Mouse (Mus musculus) lung, postnatal 4 days (tissue): Measurements from ENCODE around the gene Gm49388.
"Not testable (repeated sequence)": the region's sequence is repeated elsewhere in the genome, so short reads cannot be mapped to it uniquely, and the experiment has no call there.

Experiments used
- DNase-seq, 2 experiments: peaks; one replicate each; pipeline ENCODE4 v3.0.0; 2021

Gene Gm49388

DNA sequence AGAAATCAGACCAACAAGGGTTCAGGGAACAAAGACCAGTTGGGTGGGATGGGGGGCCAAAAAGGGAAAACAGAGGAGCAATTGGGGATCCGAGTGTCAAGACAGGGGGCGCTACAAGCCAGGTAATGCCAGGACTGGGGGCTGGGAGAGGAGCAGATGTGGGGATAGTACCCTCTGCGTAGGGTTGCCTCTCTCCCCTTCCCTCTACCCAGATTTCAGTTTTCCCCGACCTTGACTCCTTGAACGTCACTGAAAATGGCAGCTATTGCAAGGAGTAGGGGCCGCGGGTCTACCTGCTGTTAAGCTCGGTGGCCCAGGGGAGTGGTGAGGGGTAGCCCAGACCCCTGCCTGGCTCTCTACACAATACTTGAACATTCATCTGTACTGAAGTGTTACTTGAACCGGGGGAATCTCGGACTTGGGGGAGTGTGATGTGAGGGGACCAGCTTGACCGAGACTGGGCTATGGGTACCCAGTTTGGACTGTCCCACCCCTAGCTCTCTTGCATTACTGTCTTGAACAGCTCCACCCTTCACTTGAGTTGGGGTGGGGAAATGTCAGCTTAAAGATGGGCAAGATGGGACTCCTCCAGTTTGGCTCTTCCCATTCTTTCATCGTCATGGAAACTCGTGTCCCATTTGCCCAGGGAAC lies 16.9 kb upstream of the Gm49388 start:
- no peak for DNase-seq

GRCm38 (mm10) chr7:127768997-127769593 lies 16.3 kb upstream of the Gm49388 start:
- peak; percentile 97 for DNase-seq

DNA sequence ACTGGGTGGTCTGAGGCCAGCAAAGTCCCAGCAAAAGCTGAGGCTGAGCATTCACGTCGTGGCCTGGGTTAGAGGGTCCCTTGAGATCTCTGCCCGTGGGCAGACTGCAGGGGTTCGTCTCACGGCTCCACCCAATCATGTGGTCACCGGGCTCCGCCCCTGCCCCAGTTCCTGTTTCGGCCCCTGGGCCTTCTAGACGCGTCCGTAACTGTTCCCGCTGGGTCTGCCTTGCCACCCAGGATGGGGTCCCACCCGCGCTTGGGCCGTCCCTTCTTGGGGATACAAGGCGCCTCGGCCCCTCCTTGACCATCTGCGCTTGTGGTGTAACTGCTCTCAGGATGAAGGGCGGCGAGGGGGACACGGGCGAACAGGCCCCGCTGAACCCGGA lies 15.8 kb upstream of the Gm49388 start, which contains the start of gene Orai3:
Orai3 (plus strand) TSS at position 165 of the 388 bp plus-strand sequence.
- DNase-seq, result peak; percentile 92 to 94

DNA sequence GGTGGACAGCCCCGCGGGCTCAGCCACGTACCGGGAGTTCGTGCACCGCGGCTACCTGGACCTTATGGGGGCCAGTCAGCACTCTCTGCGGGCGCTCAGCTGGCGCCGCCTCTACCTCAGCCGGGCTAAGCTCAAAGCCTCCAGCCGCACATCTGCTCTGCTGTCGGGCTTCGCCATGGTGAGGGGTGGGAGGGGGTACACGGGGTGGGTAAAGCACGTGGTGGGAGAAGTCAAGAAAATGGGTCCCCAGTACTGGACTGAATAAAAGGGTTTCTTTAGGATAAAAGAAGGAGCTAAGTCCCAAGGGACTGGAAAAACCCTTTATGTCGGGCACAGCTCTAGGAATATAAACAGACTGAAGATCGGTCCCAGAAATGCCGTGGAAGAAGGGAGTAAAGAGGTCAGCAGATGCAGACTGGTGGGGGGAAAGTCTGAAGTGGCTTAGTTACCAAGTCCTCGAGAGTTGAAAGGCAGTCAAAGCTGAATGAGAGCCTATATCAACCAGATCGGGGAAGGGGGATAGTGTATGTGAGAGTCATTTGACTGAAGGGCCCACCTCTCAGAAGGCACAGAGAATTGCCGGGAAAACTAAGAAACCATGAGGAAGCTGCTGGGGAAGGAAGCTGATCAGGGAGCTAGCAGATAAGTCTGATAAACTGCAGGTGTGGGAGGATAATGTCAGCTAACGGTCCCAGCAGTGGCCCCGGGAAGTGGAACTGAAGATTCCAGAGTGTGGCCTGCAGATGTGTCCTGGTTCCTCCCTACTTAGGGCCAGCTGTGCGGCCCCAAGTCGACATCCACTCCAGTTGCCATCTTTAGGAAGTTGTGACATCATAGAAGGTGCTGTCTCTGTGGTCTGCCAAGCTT lies 15.1 kb upstream of the Gm49388 start:
- DNase-seq, result no peak

- no peak for DNase-seq
Observed at GRCm38 (mm10) chr7:127771262-127771661, 14.1 kb upstream of the Gm49388 start.

- DNase-seq, result no peak
Observed at GRCm38 (mm10) chr7:127772080-127772479, 13.3 kb upstream of the Gm49388 start.

DNA sequence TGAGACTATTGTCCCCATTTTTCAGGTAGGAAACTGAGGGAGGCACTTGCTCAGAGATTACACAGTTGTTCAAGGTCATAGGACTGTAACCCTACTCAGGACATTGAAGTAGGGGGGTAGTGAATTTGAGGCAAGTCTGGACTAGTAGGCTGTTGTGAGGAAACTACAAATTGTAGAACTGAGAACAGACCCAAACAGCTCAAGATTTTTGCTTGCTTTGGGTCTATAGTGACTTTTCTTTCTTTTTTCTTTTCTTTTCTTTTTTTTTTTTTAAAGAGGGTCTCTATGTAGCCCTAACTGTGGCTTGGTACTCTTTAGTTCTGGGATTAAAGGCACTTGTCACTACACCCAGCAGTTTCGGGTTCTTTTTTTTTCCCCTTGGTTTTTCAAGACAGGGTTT lies 12.9 kb upstream of the Gm49388 start:
- no peak for DNase-seq

- DNase-seq, result peak; percentile 81 to 82
Observed at GRCm38 (mm10) chr7:127773664-127774384, 11.6 kb upstream of the Gm49388 start.

GRCm38 (mm10) chr7:127775837-127776236 lies 9.6 kb upstream of the Gm49388 start:
- DNase-seq, result not testable (repeated sequence)

- DNase-seq, result peak; percentile 89 to 92
Observed at GRCm38 (mm10) chr7:127776426-127776825, 9.0 kb upstream of the Gm49388 start, which contains the start of gene Setd1a. TSS of gene Setd1a (plus strand) at chr7:127776670.

DNA sequence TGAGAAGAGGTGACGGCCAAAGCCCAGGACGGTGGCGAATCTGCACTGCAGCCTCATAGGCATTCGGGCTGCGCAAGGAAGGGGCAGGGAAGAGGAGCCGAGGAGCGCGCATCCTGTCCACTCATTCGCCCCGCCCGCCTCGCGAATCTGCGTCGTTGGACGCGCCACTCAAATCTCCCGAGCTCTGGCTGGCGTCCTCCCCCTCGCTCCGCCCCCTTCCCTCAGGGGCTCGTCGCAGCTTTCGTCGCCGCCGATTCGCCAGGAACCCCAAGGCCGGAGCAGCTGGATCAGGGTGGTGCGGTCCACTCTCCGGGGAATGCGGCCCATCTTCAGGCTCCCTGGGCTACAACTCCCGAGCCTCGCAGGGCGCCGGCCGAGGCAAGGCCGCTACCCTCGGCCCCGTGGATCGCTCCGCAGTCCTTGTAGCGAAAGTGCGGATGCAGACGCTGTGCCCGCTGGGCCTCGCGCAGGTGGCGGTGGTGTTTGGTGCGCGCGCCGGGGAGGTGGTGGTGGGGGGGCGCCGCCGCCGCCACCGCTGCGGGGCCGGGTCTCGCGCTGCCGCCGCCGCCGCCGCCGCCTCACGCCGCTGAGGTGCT lies 8.4 kb upstream of the Gm49388 start:
- DNase-seq, result peak; percentile 97 to 98

- DNase-seq, result peak; percentile 70 to 71
Observed at GRCm38 (mm10) chr7:127777474-127778266, 7.7 kb upstream of the Gm49388 start.

GRCm38 (mm10) chr7:127778350-127778749 lies 7.1 kb upstream of the Gm49388 start:
- DNase-seq, result no peak

DNA sequence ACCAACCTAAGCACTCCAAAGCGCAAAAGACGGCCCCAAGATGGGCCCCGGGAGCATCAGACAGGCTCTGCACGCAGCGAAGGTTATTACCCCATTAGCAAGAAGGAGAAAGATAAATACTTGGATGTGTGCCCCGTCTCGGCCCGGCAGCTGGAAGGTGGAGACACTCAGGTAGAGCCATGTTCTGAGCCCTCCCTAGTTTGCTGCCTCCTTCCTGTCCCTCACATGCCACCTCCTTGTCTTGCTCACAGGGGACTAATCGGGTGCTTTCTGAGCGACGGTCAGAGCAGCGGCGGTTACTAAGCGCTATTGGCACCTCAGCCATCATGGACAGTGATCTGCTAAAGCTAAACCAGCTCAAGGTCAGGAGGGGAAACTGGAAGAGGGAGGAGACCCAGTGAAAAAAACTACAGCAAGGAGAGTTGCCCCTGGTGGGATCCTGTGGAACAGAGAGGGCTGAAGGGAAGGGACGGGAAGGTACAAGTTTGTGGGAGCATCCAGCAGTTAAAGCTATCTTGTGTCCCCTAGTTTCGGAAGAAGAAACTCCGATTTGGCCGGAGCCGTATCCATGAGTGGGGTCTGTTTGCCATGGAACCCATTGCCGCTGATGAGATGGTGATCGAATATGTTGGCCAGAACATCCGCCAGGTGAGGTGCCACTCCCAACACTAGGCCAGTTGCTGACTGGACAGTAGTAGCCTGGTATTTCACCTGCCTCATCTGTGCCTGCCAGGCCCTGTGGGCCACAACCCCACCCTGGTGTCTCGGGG lies 11.9 kb downstream of the Gm49388 start:
- DNase-seq, result no peak

- no peak for DNase-seq
Observed at GRCm38 (mm10) chr7:127798591-127798990, 13.2 kb downstream of the Gm49388 start.

GRCm38 (mm10) chr7:127799211-127799610 lies 13.8 kb downstream of the Gm49388 start:
- DNase-seq, result peak in 1 of 2 experiments; percentile 22

DNA sequence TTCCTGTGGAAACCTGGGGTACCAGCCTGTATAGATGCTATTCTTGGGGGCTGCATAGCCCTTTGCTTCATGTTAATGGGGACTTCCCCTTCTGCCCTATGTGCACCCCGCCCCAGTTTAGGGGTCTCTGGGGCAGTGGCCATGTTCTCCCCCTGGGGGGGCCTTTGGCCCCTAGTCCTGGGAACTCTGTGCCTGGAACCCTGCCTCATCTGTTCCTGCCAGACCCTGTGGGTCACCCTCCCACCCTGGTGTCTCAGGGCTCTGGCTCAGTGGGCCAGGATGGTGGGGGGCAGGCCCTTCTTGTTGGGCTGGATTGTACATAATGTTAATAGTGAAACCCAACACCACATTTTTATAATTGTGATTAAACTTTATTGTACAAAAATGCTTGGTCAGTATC lies 14.3 kb downstream of the Gm49388 start:
- peak in 1 of 2 experiments; percentile 20 for DNase-seq

DNA sequence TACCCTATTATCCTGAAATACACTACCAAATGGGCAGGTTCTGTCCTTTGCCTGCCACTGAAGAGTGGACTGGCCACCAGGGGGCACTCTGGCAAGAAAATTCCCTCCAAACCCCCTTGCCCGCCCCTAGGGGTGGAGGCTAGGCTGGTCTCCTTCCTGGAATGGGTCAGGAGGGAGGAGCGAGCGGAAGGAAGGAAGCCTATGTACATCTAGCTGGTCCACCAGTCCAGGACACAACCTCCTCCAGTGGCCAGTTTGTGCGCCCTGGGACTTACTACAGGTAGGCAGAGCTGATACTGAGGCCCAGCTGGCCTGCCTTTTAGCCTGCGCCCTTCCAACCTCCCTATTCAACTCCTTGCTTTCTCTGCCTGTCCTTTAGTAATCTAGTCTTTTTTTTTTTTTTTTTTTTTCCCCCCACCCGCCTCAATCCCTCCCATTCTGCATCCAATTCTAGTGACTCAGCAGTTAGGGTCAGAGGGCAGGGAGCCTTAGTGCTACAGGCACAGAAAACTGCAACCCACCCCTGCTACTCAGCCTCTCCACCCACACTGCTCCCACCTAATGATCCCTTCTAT lies 15.1 kb downstream of the Gm49388 start, which contains the start of gene Hsd3b7:
Hsd3b7 (plus strand) TSS at position 170 of the 575 bp plus-strand sequence.
- DNase-seq, result peak; percentile 93 to 96

DNA sequence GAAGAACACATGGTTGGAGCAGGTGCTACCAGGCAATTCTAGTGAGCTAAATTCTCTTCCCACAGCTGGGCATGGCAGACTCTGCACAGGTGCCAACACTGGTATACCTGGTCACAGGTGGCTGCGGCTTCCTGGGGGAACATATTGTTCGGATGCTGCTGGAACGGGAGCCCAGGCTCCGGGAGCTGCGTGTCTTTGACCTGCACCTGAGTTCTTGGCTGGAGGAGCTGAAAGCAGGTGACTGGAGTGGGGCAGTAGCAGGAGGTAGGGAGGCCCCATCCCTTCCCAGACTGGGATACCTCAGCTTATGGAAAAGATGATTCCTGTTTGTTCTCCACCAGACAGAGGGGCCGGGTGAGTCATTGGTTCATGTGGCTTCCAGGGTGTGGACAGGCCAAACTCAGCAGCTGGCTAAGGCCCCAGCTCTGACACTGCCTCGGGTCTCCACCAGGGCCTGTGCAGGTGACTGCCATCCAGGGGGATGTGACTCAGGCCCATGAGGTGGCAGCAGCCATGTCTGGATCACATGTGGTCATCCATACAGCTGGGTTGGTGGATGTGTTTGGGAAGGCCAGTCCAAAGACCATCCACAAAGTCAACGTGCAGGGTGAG lies 15.7 kb downstream of the Gm49388 start:
- DNase-seq, result peak; percentile 17 to 39

DNA sequence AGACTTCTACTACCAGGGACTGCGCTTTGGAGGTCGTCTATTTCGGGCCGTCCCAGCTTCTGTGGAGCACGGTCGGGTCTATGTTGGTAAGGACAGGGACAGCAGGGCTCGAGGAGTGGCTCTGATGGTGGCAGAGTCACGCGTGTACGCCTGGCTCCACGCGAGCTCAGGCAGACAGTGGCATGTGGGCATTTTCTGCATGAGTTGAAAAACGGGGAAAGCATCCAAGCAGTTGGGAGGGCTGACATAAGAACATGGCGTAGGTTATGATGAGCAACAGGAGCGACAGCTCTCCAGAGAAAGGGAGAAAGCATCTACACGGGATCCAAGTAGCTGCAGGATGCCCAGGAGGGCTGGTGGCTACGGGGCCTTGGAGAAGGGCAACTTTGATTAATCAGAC lies 16.9 kb downstream of the Gm49388 start:
- no peak for DNase-seq
